Mouse (Mus musculus) small intestine, adult 2 months (tissue): ENCODE measurements around the gene Tmem158.

Experiments
- CTCF ChIP-seq: fragments of 200-500 bp; IDR thresholded peaks from 2 replicates; pipeline ENCODE4 v1.5.1; 2012; ENCODE audit warnings: low read depth, mild to moderate bottlenecking, control low read depth, inconsistent platforms, low read length, moderate library complexity, mixed read lengths; ENCODE audit not compliant: insufficient replicate concordance, insufficient read length; ENCODE audit errors: extremely low read depth
- POLR2A ChIP-seq: fragments of 200-500 bp; IDR thresholded peaks from 2 replicates; pipeline ENCODE4 v1.6.1; 2012; ENCODE audit warnings: low read depth, mild to moderate bottlenecking, control low read depth, inconsistent platforms, low read length, moderate library complexity

DNA sequence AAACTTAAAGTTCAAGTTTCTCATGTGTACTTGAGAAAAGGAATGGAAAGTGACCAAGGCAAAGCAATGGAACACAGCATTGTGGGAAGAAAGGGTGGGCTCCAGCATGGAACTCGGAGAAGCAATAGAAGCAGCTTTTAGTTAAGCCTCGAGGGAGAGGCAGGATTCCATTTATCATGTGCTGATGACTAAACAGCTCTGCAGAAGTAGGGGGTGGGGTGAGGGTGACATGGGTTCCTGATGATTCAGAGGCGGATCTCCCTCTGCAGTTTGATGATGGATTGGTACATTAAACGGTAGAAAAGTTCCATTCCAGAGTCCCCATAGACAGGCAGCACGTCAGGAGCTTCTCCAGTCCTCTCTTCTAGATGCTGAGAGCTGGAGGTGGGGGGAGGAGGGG is 48.5 kb upstream of the Tmem158 start:
- no peak for TF ChIP-seq CTCF
- no peak for TF ChIP-seq POLR2A
